Mouse (Mus musculus) lung, adult 2 months (tissue): ENCODE measurements around the gene Trpv4. TPM values are rescaled to one million over a fixed set of nuclear protein-coding genes. Genes with fewer than 3 reads are reported as not detected.

Experiments used
- DNase-seq: peaks from one replicate; pipeline ENCODE4 v3.0.0; 2022
- H3K4me1 ChIP-seq: fragments of 200-500 bp; 2 replicates; pipeline ENCODE4 v1.6.1; 2011; ENCODE audit warnings: low read length; ENCODE audit not compliant: control insufficient read depth, insufficient read depth
- H3K4me3 ChIP-seq: fragments of 200-500 bp; replicated peaks from 2 replicates; pipeline ENCODE3; 2011; ENCODE audit warnings: low read depth, mild to moderate bottlenecking, control low read depth, low read length; ENCODE audit errors: extremely low read depth
- CTCF ChIP-seq: fragments of 200-500 bp; IDR thresholded peaks from 2 replicates; pipeline ENCODE4 v1.5.1; 2011; ENCODE audit warnings: mild to moderate bottlenecking, low read length, control low read depth; ENCODE audit not compliant: insufficient read depth
- POLR2A ChIP-seq: fragments of 200-500 bp; IDR thresholded peaks from 2 replicates; pipeline ENCODE4 v1.6.1; 2011; ENCODE audit warnings: low read depth, mild to moderate bottlenecking, control low read depth, low read length, borderline replicate concordance; ENCODE audit errors: extremely low read depth
- WGBS: fragments of 180-500 bp; shearing (Covaris S2); methylation state at CpG from one replicate; pipeline ENCODE4 v1.1.7; 2018; 5-methylcytosine and 5-hydroxymethylcytosine counted together
- polyA plus RNA-seq: library from polyadenylated mRNA; depleted of rRNA; stranded (reverse); fragments of >200 nt; gene quantifications from 2 replicates; pipeline ENCODE4 v1.2.3, GENCODE M21; 2012

Trpv4 gene
- polyA plus RNA-seq, 1 experiment, result 8.8 TPM

GRCm38 (mm10) chr5:114596604-114597003 lies 61.6 kb downstream of the Trpv4 start:
- TF ChIP-seq CTCF (no peak), POLR2A (no peak)
- WGBS, result 20% methylated on average over 10 of the region's 10 CpGs
- Histone ChIP-seq H3K4me1 (peaks cover 27% of the 10 kb centered on the region), H3K4me3 (no peak overlapping the region)
- no peak for DNase-seq

- TF ChIP-seq POLR2A (peak; percentile 34; the same call in 1 of the 2 replicates), CTCF (no peak)
- Histone ChIP-seq H3K4me3 (peak overlapping the region; percentile 34), H3K4me1 (peaks cover 32% of the 10 kb centered on the region)
- DNase-seq, result no peak
- 18% methylated on average over 15 of the region's 15 CpGs for WGBS
Measured at GRCm38 (mm10) chr5:114594741-114595241, 63.4 kb downstream of the Trpv4 start.

- TF ChIP-seq POLR2A, result no peak
- TF ChIP-seq CTCF, result no peak
- no peak for DNase-seq
- H3K4me3 ChIP-seq, result no peak overlapping the region
- peaks cover 32% of the 10 kb centered on the region for H3K4me1 ChIP-seq
- WGBS, result 49% methylated on average over 5 of the region's 5 CpGs
Measured at GRCm38 (mm10) chr5:114593949-114594348, 64.3 kb downstream of the Trpv4 start.

- TF ChIP-seq CTCF (no peak), POLR2A (no peak)
- Histone ChIP-seq H3K4me1 (peaks cover 32% of the 10 kb centered on the region), H3K4me3 (no peak overlapping the region)
- no peak for DNase-seq
- WGBS, result 62% methylated on average over 12 of the region's 12 CpGs
Measured at GRCm38 (mm10) chr5:114593161-114593821, 64.9 kb downstream of the Trpv4 start.

- Histone ChIP-seq H3K4me3 (no peak overlapping the region), H3K4me1 (peaks cover 30% of the 10 kb centered on the region)
- 72% methylated on average over 19 of the region's 19 CpGs for WGBS
- no peak for DNase-seq
- TF ChIP-seq CTCF, result no peak
- no peak for TF ChIP-seq POLR2A
Measured at GRCm38 (mm10) chr5:114592463-114593160, 65.6 kb downstream of the Trpv4 start.

GRCm38 (mm10) chr5:114591151-114591561 lies 67.1 kb downstream of the Trpv4 start:
- no peak for DNase-seq
- TF ChIP-seq CTCF (no peak), POLR2A (no peak)
- WGBS, result 23% methylated on average over 15 of the region's 15 CpGs
- Histone ChIP-seq H3K4me3 (no peak overlapping the region), H3K4me1 (peaks cover 21% of the 10 kb centered on the region)

- no peak for DNase-seq
- Histone ChIP-seq H3K4me1 (peaks cover 21% of the 10 kb centered on the region), H3K4me3 (no peak overlapping the region)
- TF ChIP-seq CTCF (no peak), POLR2A (no peak)
- WGBS, result 83% methylated on average over 17 of the region's 17 CpGs
Measured at GRCm38 (mm10) chr5:114590043-114590913, 67.9 kb downstream of the Trpv4 start.

- Histone ChIP-seq H3K4me1 (peaks cover 14% of the 10 kb centered on the region), H3K4me3 (no peak overlapping the region)
- 78% methylated on average over 2 of the region's 2 CpGs for WGBS
- TF ChIP-seq POLR2A, result no peak
- no peak for TF ChIP-seq CTCF
- DNase-seq, result no peak
Measured at GRCm38 (mm10) chr5:114589454-114589853, 68.8 kb downstream of the Trpv4 start.

GRCm38 (mm10) chr5:114589026-114589425 lies 69.2 kb downstream of the Trpv4 start:
- TF ChIP-seq CTCF (no peak), POLR2A (no peak)
- 68% methylated on average over 6 of the region's 6 CpGs for WGBS
- H3K4me1 ChIP-seq, result peaks cover 10% of the 10 kb centered on the region
- H3K4me3 ChIP-seq, result no peak overlapping the region
- no peak for DNase-seq
